26 mouse cellular contexts compared by ENCODE assay signal in the genomic region with DNA sequence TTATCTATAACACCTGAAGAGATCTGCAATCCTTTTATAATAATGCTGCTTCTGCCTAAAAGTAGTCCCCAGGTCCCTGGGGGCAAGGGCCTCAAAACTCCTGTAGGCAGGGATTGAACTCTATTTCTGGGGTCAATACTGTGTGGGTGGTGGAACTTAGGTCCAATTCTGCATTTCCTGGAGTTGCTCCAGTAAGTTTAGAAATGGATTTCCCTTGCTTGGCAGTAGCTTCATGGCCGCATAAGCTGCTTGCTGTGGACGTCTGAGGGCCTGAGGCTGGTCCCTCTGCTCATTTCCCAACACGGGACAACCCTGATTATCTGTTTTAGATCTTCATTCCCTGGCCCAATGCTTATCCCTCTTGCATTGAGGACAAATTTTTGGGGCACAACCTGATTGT.
"Had no signal": no experiment of that assay in that cellular context is flagged by ENCODE, and none has a peak within 500 bp of the region (broad histone marks: within the 10 kb centered on the region; RNA-seq: fewer than 3 reads in every experiment).

No protein-coding gene starts in this region.

- H3K4me2 ChIP-seq: heart, embryonic 13.5 days; heart, embryonic 15.5 days; hindbrain, embryonic 13.5 days; hindbrain, embryonic 15.5 days; kidney, embryonic 15.5 days; limb, embryonic 13.5 days; limb, embryonic 15.5 days; liver, embryonic 13.5 days had no signal

- H3K9me3 ChIP-seq: heart, embryonic 10.5 days; heart, embryonic 13.5 days; heart, embryonic 15.5 days; hindbrain, embryonic 13.5 days; hindbrain, embryonic 15.5 days; kidney, embryonic 15.5 days; limb, embryonic 13.5 days; limb, embryonic 15.5 days; liver, embryonic 13.5 days had no signal

- H3K4me1 ChIP-seq: heart, embryonic 10.5 days; heart, embryonic 13.5 days; heart, embryonic 15.5 days; hindbrain, embryonic 15.5 days; kidney, embryonic 15.5 days; limb, embryonic 13.5 days; limb, embryonic 15.5 days; liver, embryonic 13.5 days had no signal

- ATAC-seq: hindbrain, postnatal 0 days; intestine, embryonic 16.5 days had no signal

- H3K4me3 ChIP-seq: gastrocnemius, adult 2 months; heart, embryonic 10.5 days; heart, embryonic 13.5 days; heart, embryonic 15.5 days; hindbrain, embryonic 13.5 days; hindbrain, embryonic 15.5 days; kidney, embryonic 15.5 days; limb, embryonic 13.5 days; limb, embryonic 15.5 days; liver, embryonic 13.5 days had no signal

- H3K27me3 ChIP-seq: heart, embryonic 13.5 days; heart, embryonic 15.5 days; hindbrain, embryonic 13.5 days; hindbrain, embryonic 15.5 days; kidney, embryonic 15.5 days; limb, embryonic 13.5 days; limb, embryonic 15.5 days had no signal

- H3K9ac ChIP-seq: heart, embryonic 13.5 days; heart, embryonic 15.5 days; hindbrain, embryonic 13.5 days; hindbrain, embryonic 15.5 days; kidney, embryonic 15.5 days; limb, embryonic 13.5 days; limb, embryonic 15.5 days; liver, embryonic 13.5 days had no signal

- H3K27ac ChIP-seq: gastrocnemius, adult 2 months; heart, embryonic 10.5 days; heart, embryonic 13.5 days; heart, embryonic 15.5 days; hindbrain, embryonic 13.5 days; hindbrain, embryonic 15.5 days; hindbrain, postnatal 0 days; kidney, embryonic 15.5 days; kidney, postnatal 0 days; limb, embryonic 13.5 days; limb, embryonic 15.5 days; liver, embryonic 13.5 days had no signal

- H3K36me3 ChIP-seq: heart, embryonic 10.5 days; heart, embryonic 13.5 days; heart, embryonic 15.5 days; hindbrain, embryonic 13.5 days; hindbrain, embryonic 15.5 days; kidney, embryonic 15.5 days; limb, embryonic 13.5 days; limb, embryonic 15.5 days; liver, embryonic 13.5 days had no signal

- DNase-seq: gastrocnemius, adult 2 months; gastrocnemius, postnatal 10 days; gastrocnemius, postnatal 25 days; heart, adult 18-20 months; heart, postnatal 14 days; heart, postnatal 36 days; kidney, adult 11 months; kidney, adult 2 months; kidney, adult 9 months; kidney, postnatal 14 days; kidney, postnatal 36 days; layer of hippocampus, adult 9-11 months; layer of hippocampus, postnatal 36 days; left cerebral cortex, postnatal 4 days; liver, embryonic 13.5 days had no signal
